Mouse (Mus musculus) small intestine, adult 2 months (tissue): ENCODE data around the gene Dynlrb2. TPM values are rescaled to one million over a fixed set of nuclear protein-coding genes. Genes with fewer than 3 reads are reported as not detected.

Source experiments
- H3K27ac ChIP-seq: fragments of 200-500 bp; 2 replicates; pipeline ENCODE4 v1.5.1; 2012; ENCODE audit warnings: low read depth, low read length, control low read depth, inconsistent platforms; ENCODE audit not compliant: insufficient read depth
- H3K27me3 ChIP-seq: fragments of 200-500 bp; 2 replicates; pipeline ENCODE4 v1.6.1; 2012; ENCODE audit warnings: mild to moderate bottlenecking, moderate library complexity, low read length, inconsistent platforms; ENCODE audit not compliant: control insufficient read depth, insufficient read depth
- H3K36me3 ChIP-seq: fragments of 200-500 bp; 2 replicates; pipeline ENCODE4 v1.6.1; 2012; ENCODE audit warnings: mild to moderate bottlenecking, low read length, control low read depth, inconsistent platforms; ENCODE audit not compliant: control insufficient read depth, insufficient read depth
- H3K4me1 ChIP-seq: fragments of 200-500 bp; 2 replicates; pipeline ENCODE4 v1.6.1; 2012; ENCODE audit warnings: low read length, inconsistent platforms, mixed read lengths; ENCODE audit not compliant: control insufficient read depth, insufficient read depth, insufficient read length
- H3K4me3 ChIP-seq: fragments of 200-500 bp; 2 replicates; pipeline ENCODE4 v1.5.1; 2012; ENCODE audit warnings: low read depth, mild to moderate bottlenecking, control low read depth, inconsistent platforms, low read length, moderate library complexity
- CTCF ChIP-seq: fragments of 200-500 bp; IDR thresholded peaks from 2 replicates; pipeline ENCODE4 v1.5.1; 2012; ENCODE audit warnings: low read depth, mild to moderate bottlenecking, control low read depth, inconsistent platforms, low read length, moderate library complexity, mixed read lengths; ENCODE audit not compliant: insufficient replicate concordance, insufficient read length; ENCODE audit errors: extremely low read depth
- POLR2A ChIP-seq: fragments of 200-500 bp; IDR thresholded peaks from 2 replicates; pipeline ENCODE4 v1.6.1; 2012; ENCODE audit warnings: low read depth, mild to moderate bottlenecking, control low read depth, inconsistent platforms, low read length, moderate library complexity
- WGBS: fragments of 180-500 bp; shearing (Covaris S2); methylation state at CpG from one replicate; pipeline ENCODE4 v1.1.7; 2018; 5-methylcytosine and 5-hydroxymethylcytosine counted together
- polyA plus RNA-seq: library from polyadenylated mRNA; depleted of rRNA; stranded (reverse); fragments of >200 nt; gene quantifications from 2 replicates; pipeline ENCODE4 v1.2.3, GENCODE M21; 2012; rRNA removed

Dynlrb2 gene
- not detected in 2 replicates for polyA plus RNA-seq

GRCm38 (mm10) chr8:116504477-116505120, at the start of gene Dynlrb2:
Dynlrb2 (plus strand) TSS chr8:116504974.
- peak within 1 kb of the TSS; percentile 57 for H3K4me3 ChIP-seq
- H3K27me3 ChIP-seq: no peaks in the 10 kb centered on the region
- no peak within 1 kb of the TSS for H3K27ac ChIP-seq
- H3K4me1 ChIP-seq: no peaks in the 10 kb centered on the region; the same call in 1 of the 2 replicates
- 4% methylated on average over 19 of the region's 19 CpGs for WGBS
- no peaks in the 10 kb centered on the region for H3K36me3 ChIP-seq
- no peak for TF ChIP-seq CTCF
- TF ChIP-seq POLR2A: no peak

GRCm38 (mm10) chr8:116458569-116458968, 46.2 kb upstream of the Dynlrb2 start:
- peaks cover 2% of the 10 kb centered on the region; the same call in 1 of the 2 replicates for H3K4me1 ChIP-seq
- H3K27ac ChIP-seq: no peak overlapping the region
- H3K36me3 ChIP-seq: no peaks in the 10 kb centered on the region
- no peak overlapping the region for H3K4me3 ChIP-seq
- WGBS: 83% methylated on average over 11 of the region's 11 CpGs
- no peak for TF ChIP-seq CTCF
- no peak for TF ChIP-seq POLR2A
- H3K27me3 ChIP-seq: no peaks in the 10 kb centered on the region

- H3K4me1 ChIP-seq: peaks cover 2% of the 10 kb centered on the region; the same call in 1 of the 2 replicates
- H3K27ac ChIP-seq: no peak overlapping the region
- H3K36me3 ChIP-seq: no peaks in the 10 kb centered on the region
- WGBS: 83% methylated on average over 4 of the region's 4 CpGs
- TF ChIP-seq POLR2A: no peak
- TF ChIP-seq CTCF: no peak
- no peak overlapping the region for H3K4me3 ChIP-seq
- H3K27me3 ChIP-seq: no peaks in the 10 kb centered on the region
Observed at GRCm38 (mm10) chr8:116461472-116461871, 43.3 kb upstream of the Dynlrb2 start.

GRCm38 (mm10) chr8:116466586-116466985, 38.2 kb upstream of the Dynlrb2 start:
- Histone ChIP-seq H3K4me1 (peaks cover 2% of the 10 kb centered on the region; the same call in 1 of the 2 replicates), H3K27me3 (no peaks in the 10 kb centered on the region), H3K27ac (no peak overlapping the region), H3K4me3 (no peak overlapping the region), H3K36me3 (no peaks in the 10 kb centered on the region)
- TF ChIP-seq POLR2A: no peak
- TF ChIP-seq CTCF: no peak
- 82% methylated on average over 7 of the region's 7 CpGs for WGBS

GRCm38 (mm10) chr8:116467027-116467426, 37.7 kb upstream of the Dynlrb2 start:
- 69% methylated on average over 1 of the region's 1 CpGs for WGBS

GRCm38 (mm10) chr8:116477941-116478340, 26.8 kb upstream of the Dynlrb2 start:
- Histone ChIP-seq H3K27me3 (no peaks in the 10 kb centered on the region), H3K27ac (no peak overlapping the region), H3K36me3 (no peaks in the 10 kb centered on the region), H3K4me1 (no peaks in the 10 kb centered on the region), H3K4me3 (no peak overlapping the region)
- WGBS: 54% methylated on average over 9 of the region's 9 CpGs
- TF ChIP-seq POLR2A: no peak
- TF ChIP-seq CTCF: no peak

More at GRCm38 (mm10) chr8:116467027-116467426, 37.7 kb upstream of the Dynlrb2 start:
- TF ChIP-seq POLR2A (no peak), CTCF (no peak)
- H3K4me3 ChIP-seq: no peak overlapping the region
- no peaks in the 10 kb centered on the region for H3K36me3 ChIP-seq
- peaks cover 2% of the 10 kb centered on the region; the same call in 1 of the 2 replicates for H3K4me1 ChIP-seq
- no peaks in the 10 kb centered on the region for H3K27me3 ChIP-seq
- H3K27ac ChIP-seq: no peak overlapping the region

GRCm38 (mm10) chr8:116478681-116479080, 26.1 kb upstream of the Dynlrb2 start:
- Histone ChIP-seq H3K27ac (no peak overlapping the region), H3K4me1 (no peaks in the 10 kb centered on the region), H3K36me3 (no peaks in the 10 kb centered on the region), H3K27me3 (no peaks in the 10 kb centered on the region), H3K4me3 (no peak overlapping the region)
- no peak for TF ChIP-seq POLR2A
- peak; percentile 11; the same call in 1 of the 2 replicates for TF ChIP-seq CTCF
